Mouse (Mus musculus) kidney, embryonic 16.5 days (tissue): ENCODE results near the gene Slc25a41. TPM values are rescaled to one million over a fixed set of nuclear protein-coding genes. Genes with fewer than 3 reads are reported as not detected.

ENCODE experiments used
- ATAC-seq: fragments of 200-750 bp; cut with Nextera tagmentation; 2 replicates; pipeline ENCODE4 v1.8.0; 2017; ENCODE audit warnings: moderate TSS enrichment; ENCODE audit not compliant: low FRiP score, low TSS enrichment
- H3K27ac ChIP-seq: fragments of 300-500 bp; sonication (generic); 2 replicates; pipeline ENCODE4 v1.5.1; 2014; ENCODE audit warnings: low read length
- H3K27me3 ChIP-seq: fragments of 300-500 bp; sonication (generic); 2 replicates; pipeline ENCODE4 v1.6.1; 2014; ENCODE audit warnings: low read length, control low read depth, mixed read lengths; ENCODE audit not compliant: insufficient read depth
- H3K36me3 ChIP-seq: fragments of 300-500 bp; sonication (generic); 2 replicates; pipeline ENCODE4 v1.6.1; 2014; ENCODE audit warnings: low read length, control low read depth, mixed read lengths; ENCODE audit not compliant: insufficient read depth
- H3K4me1 ChIP-seq: fragments of 300-500 bp; sonication (generic); 2 replicates; pipeline ENCODE4 v1.6.1; 2014; ENCODE audit warnings: low read length, control low read depth, mixed read lengths; ENCODE audit not compliant: insufficient read depth
- H3K4me2 ChIP-seq: fragments of 300-500 bp; sonication (generic); replicated peaks from 2 replicates; pipeline ENCODE4 v1.6.1; 2014; ENCODE audit warnings: low read depth, low read length
- H3K4me3 ChIP-seq: fragments of 300-500 bp; sonication (generic); 2 replicates; pipeline ENCODE4 v1.5.1; 2014; ENCODE audit warnings: mild to moderate bottlenecking, low read length
- H3K9ac ChIP-seq: fragments of 300-500 bp; sonication (generic); replicated peaks from 2 replicates; pipeline ENCODE4 v1.6.1; 2014; ENCODE audit warnings: low read length
- H3K9me3 ChIP-seq: fragments of 300-500 bp; sonication (generic); 2 replicates; pipeline ENCODE4 v1.6.1; 2016; ENCODE audit warnings: low read length, control low read depth
- WGBS: fragments of 180-500 bp; shearing (Covaris S2); extraction: QIAGEN DNeasy Blood & Tissue Kit; methylation state at CpG from one replicate; pipeline ENCODE4 v1.1.7; 2014; 5-methylcytosine and 5-hydroxymethylcytosine counted together
- polyA plus RNA-seq: library from polyadenylated mRNA; unstranded; fragments of >200 nt; fragmentation: Nextera tagmentation; extraction: Ambion mirVana; gene quantifications from 2 replicates; pipeline ENCODE4 v1.2.1, GENCODE M21; 2015

Gene Slc25a41
- not detected in 2 replicates for polyA plus RNA-seq

DNA sequence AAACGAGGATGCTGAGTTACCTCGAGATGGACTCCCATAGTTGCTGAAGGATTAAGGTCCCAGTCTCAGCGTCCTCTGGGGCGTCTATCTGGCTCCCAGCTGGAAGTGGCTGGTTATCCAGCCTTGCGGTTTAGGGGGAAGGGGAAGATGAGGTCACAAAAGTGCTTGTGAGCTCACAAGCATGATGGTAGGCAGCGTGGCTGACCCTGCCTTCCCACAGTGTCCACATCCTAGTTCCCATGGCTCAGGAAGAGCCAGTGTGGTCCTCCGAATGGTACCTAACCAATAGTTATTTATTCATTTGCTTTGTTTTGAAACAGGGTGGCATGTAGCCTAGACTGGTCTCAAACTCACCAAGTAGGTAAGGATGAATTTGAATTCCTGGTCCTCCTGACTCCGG is at the start of gene Slc25a41:
Gene Slc25a41, minus strand, starts transcription at position 101 of the 400 bp plus-strand sequence.
- no peaks in the 10 kb centered on the region for H3K4me1 ChIP-seq
- 79% methylated on average over 8 of the region's 8 CpGs for WGBS
- H3K4me2 ChIP-seq = no peak within 1 kb of the TSS

DNA sequence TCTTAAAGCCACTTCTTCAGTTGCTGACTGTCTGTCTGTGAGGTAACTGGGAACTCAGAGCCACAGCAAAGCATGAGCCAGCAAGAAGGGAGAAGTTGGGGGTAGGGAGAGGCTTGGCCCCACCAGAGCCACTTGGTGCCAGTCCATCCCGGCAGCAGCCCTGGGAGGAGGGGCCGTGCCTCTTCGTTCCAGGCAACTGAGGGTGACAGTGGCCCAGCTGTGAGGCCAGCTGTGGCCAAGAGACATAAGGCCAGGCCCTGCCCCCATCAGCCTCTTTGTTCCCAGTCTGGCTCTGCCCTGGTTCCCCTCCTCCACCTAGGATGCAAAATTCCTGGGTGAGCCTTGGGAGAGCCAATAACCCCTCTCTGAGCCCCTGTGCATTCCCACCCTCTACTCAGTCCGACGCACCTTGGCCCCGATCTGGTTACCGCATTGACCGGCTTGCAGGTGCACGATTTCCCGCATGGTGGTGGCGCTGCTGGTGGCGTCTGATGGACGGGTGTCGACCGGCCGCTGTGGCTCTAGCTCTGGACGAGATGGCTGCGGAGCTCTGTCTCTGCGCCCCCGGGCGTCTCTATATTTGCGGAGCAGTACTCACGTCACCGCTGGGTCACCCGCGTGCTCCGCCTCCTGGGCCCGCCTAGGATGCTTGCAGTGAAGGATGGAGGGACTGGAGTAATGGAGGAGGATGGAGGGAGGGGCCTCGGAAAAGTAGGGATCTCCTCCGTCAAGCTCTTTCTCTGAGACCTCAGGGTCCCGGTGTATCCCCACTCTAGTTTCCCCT is 45.8 kb upstream of the Slc25a41 start, which contains the start of gene Tubb4a:
Gene Tubb4a, minus strand, starts transcription at position 734 of the 784 bp plus-strand sequence.
- H3K4me2 ChIP-seq = peak within 1 kb of the TSS; percentile 66
- no peak within 1 kb of the TSS for H3K27ac ChIP-seq
- peak within 1 kb of the TSS; percentile 50 for H3K4me3 ChIP-seq
- no peaks in the 10 kb centered on the region; the same call in 1 of the 2 replicates for H3K27me3 ChIP-seq
- H3K9ac ChIP-seq = peak within 1 kb of the TSS; percentile 65
- H3K9me3 ChIP-seq = peaks cover 3% of the 10 kb centered on the region; the same call in 1 of the 2 replicates
- peaks cover 9% of the 10 kb centered on the region; the same call in 1 of the 2 replicates for H3K4me1 ChIP-seq
- WGBS = 0% methylated on average over 31 of the region's 31 CpGs
- H3K36me3 ChIP-seq = no peaks in the 10 kb centered on the region
- peak; percentile 80 for ATAC-seq

More for the DNA sequence above, at the start of gene Slc25a41:
- ATAC-seq = no peak
- no peaks in the 10 kb centered on the region for H3K9me3 ChIP-seq
- H3K27me3 ChIP-seq = peaks cover 9% of the 10 kb centered on the region
- no peaks in the 10 kb centered on the region for H3K36me3 ChIP-seq
- no peak within 1 kb of the TSS for H3K4me3 ChIP-seq
- no peak within 1 kb of the TSS for H3K9ac ChIP-seq
- no peak within 1 kb of the TSS for H3K27ac ChIP-seq

DNA sequence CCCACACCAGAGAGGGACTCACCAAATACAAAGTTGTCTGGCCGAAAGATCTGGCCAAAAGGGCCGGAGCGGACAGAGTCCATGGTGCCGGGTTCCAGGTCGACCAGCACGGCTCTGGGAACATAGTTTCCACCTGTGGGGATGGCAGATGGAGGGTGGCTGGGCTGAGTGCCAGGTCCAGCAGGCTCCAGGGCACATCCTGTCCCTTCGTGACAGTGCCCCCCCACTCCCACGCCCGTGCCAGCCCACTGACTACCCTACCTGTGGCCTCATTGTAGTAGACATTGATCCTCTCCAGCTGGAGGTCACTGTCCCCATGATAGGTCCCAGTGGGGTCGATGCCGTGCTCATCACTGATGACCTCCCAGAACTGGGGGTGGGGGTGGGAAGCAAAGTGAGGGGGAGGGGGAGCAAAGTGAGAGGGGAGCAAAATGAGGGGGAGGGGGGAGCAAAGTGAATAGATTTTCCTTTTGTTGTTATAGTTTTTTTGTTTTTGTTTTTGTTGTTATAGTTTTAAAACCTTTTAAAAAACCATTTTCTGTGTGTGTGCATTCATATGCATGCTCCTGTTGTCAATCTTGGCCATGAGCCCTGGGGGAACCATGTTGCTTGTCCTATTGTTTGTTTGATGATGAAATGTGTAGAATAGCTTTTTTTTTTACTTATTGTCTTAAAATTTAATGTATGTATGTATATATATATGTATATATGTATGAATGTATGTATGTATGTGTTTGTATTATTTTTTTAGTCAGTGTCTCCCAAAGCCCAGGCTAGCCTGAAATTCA is 44.7 kb upstream of the Slc25a41 start:
- peaks cover 9% of the 10 kb centered on the region; the same call in 1 of the 2 replicates for H3K4me1 ChIP-seq
- H3K9me3 ChIP-seq = no peaks in the 10 kb centered on the region
- H3K27ac ChIP-seq = no peak overlapping the region
- H3K9ac ChIP-seq = no peak overlapping the region
- peaks cover 5% of the 10 kb centered on the region; the same call in 1 of the 2 replicates for H3K36me3 ChIP-seq
- no peaks in the 10 kb centered on the region; the same call in 1 of the 2 replicates for H3K27me3 ChIP-seq
- H3K4me3 ChIP-seq = no peak overlapping the region
- H3K4me2 ChIP-seq = no peak overlapping the region
- no peak for ATAC-seq
- WGBS = 81% methylated on average over 11 of the region's 11 CpGs

DNA sequence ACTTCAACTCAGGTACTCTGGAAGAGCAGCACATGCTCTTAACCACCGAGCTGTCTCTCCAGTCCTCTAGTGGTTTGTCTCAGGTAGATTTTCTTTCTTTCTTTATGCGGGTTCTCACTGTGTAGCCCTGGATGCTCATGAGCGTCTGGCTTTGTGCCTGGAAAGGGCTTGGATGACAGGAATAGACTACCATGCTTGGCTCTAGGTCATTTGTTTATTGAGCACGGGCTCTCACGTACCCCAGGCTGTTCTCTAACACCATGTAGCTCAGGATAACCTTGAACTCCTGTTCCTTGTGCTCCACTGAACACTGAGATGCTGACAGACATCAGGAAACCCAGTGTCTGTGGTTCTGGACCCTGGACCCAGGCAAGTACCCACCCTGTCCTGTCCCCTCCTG is 41.0 kb upstream of the Slc25a41 start:
- no peaks in the 10 kb centered on the region; the same call in 1 of the 2 replicates for H3K27me3 ChIP-seq
- H3K36me3 ChIP-seq = peaks cover 7% of the 10 kb centered on the region; the same call in 1 of the 2 replicates
- no peak overlapping the region for H3K4me2 ChIP-seq
- no peak overlapping the region for H3K9ac ChIP-seq
- no peak overlapping the region for H3K27ac ChIP-seq
- no peak overlapping the region for H3K4me3 ChIP-seq
- H3K9me3 ChIP-seq = no peaks in the 10 kb centered on the region
- WGBS = 82% methylated on average over 5 of the region's 5 CpGs
- H3K4me1 ChIP-seq = peaks cover 7% of the 10 kb centered on the region; the same call in 1 of the 2 replicates
- ATAC-seq = no peak

DNA sequence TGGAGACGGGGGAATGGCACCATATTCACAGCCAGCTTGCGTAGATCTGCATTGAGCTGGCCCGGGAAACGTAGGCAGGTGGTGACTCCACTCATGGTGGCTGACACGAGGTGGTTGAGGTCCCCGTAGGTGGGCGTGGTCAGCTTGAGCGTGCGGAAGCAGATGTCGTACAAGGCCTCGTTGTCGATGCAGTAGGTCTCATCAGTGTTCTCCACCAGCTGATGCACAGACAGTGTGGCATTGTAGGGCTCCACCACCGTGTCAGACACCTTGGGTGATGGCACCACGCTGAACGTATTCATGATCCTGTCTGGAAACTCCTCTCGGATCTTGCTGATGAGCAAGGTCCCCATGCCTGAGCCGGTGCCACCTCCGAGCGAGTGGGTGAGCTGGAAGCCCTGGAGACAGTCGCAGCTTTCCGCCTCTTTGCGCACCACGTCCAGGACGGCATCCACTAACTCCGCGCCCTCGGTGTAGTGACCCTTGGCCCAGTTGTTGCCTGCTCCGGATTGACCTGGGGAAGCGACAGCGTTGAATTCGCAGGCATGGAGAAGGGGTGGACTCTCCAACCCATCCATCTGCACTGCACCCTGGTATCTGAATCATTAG is 39.9 kb upstream of the Slc25a41 start:
- no peaks in the 10 kb centered on the region for H3K27me3 ChIP-seq
- no peaks in the 10 kb centered on the region for H3K4me1 ChIP-seq
- no peak overlapping the region for H3K4me3 ChIP-seq
- no peak overlapping the region for H3K4me2 ChIP-seq
- 93% methylated on average over 31 of the region's 31 CpGs for WGBS
- H3K36me3 ChIP-seq = peaks cover 7% of the 10 kb centered on the region; the same call in 1 of the 2 replicates
- ATAC-seq = no peak
- no peak overlapping the region for H3K9ac ChIP-seq
- no peak overlapping the region for H3K27ac ChIP-seq
- no peaks in the 10 kb centered on the region for H3K9me3 ChIP-seq

DNA sequence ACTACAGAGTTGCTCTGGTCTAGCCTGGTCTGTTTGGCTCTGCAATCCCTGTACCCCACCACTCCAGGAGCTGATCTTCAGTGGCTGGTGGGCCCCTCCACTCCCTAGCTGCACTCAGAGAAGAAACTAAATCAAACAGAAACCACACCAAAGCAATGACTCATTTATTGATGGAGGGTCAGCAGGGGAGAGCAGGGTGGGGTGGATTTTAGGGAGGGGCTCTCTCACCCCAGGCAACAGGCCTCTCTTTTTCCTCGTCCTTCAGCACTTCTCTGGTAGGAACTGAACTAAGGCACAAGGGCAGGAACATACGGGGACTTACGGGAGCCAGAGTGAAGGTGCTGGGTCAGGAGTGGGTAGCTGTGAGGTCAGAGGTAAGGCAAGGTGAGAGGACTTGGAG is 38.5 kb upstream of the Slc25a41 start:
- Histone ChIP-seq H3K9ac (no peak overlapping the region), H3K36me3 (peaks cover 7% of the 10 kb centered on the region; the same call in 1 of the 2 replicates), H3K9me3 (no peaks in the 10 kb centered on the region), H3K4me2 (no peak overlapping the region), H3K27ac (no peak overlapping the region), H3K4me3 (no peak overlapping the region), H3K4me1 (no peaks in the 10 kb centered on the region), H3K27me3 (no peaks in the 10 kb centered on the region)
- whole genome bisulfite sequencing = 76% methylated on average over 3 of the region's 3 CpGs
- ATAC-seq = no peak

DNA sequence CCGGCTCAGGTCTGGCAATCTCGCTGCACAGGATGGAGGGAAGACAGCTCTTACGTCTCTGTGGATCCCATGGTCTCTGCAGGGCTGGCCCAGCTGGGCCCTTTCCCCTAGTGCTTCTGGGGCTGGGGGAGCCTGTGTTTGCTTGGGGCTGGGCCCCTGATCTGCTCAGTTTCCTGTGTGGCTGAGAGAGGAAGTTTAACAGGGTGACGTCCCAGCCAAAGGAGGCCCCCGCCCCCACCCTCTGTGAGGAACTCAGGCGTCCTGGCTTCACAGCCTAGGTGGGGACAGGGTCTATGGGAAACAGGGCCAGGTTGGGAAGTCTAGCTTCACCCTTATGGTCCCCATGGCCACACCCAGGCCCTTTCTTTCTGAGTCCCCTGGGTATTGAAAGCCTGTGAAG is 36.9 kb upstream of the Slc25a41 start, which contains the start of gene Dennd1c:
Gene Dennd1c, minus strand, starts transcription at position 179 of the 400 bp plus-strand sequence.
- Histone ChIP-seq H3K4me3 (no peak within 1 kb of the TSS), H3K36me3 (peaks cover 7% of the 10 kb centered on the region; the same call in 1 of the 2 replicates), H3K4me2 (no peak within 1 kb of the TSS), H3K9me3 (no peaks in the 10 kb centered on the region), H3K27me3 (no peaks in the 10 kb centered on the region), H3K27ac (no peak within 1 kb of the TSS), H3K4me1 (no peaks in the 10 kb centered on the region), H3K9ac (no peak within 1 kb of the TSS; the same call in 1 of the 2 replicates)
- ATAC-seq = 0 out of 2 replicates have a peak, but pooled peaks have one; percentile 25
- 46% methylated on average over 6 of the region's 6 CpGs for WGBS

DNA sequence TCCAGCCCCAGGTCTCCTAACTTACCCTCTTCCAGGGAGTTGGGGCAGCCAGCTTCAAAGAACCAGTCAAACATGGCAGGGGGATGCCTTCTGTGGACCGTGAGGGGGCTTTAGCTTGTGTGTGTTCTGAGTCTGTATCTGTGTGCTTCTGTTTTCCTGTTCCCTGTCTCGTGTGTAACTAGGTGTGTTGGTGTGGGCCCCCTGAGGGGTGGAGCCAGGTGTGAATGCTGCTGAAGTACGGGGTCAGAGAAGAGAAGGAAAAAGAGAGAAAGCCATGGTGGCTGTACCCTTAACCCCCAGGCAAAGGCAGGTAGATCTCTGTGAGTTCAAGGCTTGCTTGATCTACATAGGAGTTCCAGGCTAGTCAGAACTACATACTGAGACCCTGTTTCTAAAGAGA is 35.5 kb upstream of the Slc25a41 start:
- Histone ChIP-seq H3K9ac (no peak overlapping the region), H3K27ac (no peak overlapping the region), H3K4me1 (no peaks in the 10 kb centered on the region), H3K9me3 (no peaks in the 10 kb centered on the region), H3K36me3 (peaks cover 7% of the 10 kb centered on the region; the same call in 1 of the 2 replicates), H3K27me3 (no peaks in the 10 kb centered on the region), H3K4me3 (no peak overlapping the region), H3K4me2 (no peak overlapping the region)
- no peak for ATAC-seq
- 68% methylated on average over 3 of the region's 3 CpGs for WGBS

DNA sequence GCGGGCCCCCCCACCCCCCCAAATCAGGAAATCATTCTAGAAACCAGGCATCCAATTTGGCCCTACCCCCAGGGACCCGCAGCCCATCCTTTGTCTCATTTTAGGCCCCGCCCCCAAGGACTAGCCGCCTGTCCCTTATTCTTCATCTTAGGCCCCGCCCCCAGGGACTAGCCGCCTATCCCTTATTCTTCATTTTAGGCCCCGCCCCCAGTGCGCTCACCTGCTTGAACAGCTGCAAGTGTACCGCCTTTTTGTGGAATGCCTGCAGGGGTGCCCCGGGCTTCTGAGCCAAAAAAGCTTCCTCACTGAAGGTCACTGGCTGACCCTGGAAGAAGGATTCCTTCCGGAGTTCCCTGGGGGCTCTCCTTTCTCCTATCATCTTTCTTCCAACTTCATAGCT is 29.2 kb upstream of the Slc25a41 start:
- Histone ChIP-seq H3K27me3 (peaks cover 3% of the 10 kb centered on the region; the same call in 1 of the 2 replicates), H3K4me2 (peak overlapping the region; percentile 43), H3K36me3 (no peaks in the 10 kb centered on the region), H3K9ac (no peak overlapping the region), H3K4me3 (peak overlapping the region; percentile 36), H3K27ac (no peak overlapping the region), H3K4me1 (peaks cover 8% of the 10 kb centered on the region; the same call in 1 of the 2 replicates), H3K9me3 (no peaks in the 10 kb centered on the region)
- peak; percentile 78 for ATAC-seq
- 2% methylated on average over 11 of the region's 11 CpGs for WGBS
